Mouse (Mus musculus) ZHBTc4 (cell line): ENCODE data around the gene Tmem151a.

Source experiments
- DNase-seq: peaks from one replicate; pipeline ENCODE4 v3.0.0-alpha.2; 2011; ENCODE audit warnings: low read depth, low spot score

Gene Tmem151a

DNA sequence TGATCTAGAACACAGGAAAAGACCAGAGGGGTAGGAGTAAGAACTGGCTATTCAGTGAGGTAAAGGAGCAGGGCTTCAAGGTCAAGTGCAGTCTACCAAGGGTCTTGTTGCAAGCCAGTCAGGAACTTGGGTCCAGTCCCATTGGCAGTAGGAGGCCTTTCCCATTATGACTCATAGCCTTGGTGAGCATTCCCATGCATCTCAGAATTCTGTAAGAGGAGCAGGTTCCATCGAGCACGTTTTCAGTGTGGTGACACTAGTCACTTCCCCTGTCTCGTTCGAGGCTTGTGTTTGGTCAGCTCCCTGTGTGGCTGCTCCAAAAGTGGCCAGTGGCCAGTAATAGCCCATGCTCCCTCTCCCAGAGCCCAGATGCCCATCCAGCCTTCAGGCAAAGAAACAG is 39.8 kb downstream of the Tmem151a start:
- no peak for DNase-seq

DNA sequence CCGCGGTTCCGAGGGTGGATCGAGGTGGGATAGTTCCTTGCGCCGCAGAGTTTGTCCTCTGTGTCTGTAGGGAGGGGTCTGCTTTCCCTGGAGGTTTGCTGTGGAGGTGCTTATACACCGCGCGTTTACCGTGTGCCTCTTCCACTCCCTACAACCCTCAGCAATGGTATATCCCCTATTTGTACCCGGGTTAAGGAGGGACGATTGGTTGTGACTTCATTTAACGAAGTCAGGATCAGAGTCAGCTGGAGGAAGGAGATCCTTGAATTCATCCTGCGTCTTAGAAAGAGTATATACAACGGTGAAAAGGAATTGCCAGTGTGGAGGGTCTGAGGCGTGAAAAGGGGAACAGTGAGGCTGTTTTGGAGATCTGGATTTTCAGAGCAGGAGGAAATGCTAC is 43.7 kb downstream of the Tmem151a start:
- DNase-seq: no peak

DNA sequence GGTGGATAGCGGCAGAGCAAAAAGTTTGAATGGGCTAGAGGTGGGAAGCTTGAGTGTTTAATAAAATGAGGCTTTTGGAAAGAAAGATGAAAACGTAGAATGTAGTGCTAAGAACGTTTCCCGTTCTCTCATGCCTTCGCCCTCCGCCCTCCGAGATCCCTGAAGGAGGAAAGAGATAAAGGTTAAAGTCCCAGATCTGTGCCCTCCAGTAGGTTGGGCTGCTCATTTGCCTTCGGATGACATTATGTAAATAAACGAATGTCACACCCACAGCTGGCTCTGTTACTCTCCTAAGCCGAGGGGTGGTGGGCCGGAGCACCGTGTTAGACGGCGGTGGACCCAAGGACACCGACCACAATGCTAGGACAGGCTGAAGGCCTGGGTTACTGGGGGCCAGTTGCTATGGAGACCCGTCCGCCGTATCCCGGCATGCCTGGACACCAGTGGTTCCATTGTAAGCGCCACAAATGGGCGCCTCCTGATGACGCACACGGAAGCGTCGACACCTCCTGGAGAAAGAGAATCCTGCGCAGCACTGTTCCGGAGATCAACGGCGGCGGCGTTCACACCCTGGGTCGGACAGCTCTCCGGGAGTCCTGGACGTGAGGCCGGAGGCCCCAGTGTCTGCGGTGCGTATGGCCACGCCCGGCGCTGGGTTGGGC is 44.3 kb downstream of the Tmem151a start, which contains the start of gene Brms1:
Gene Brms1, plus strand, starts transcription at position 493 of the 662 bp plus-strand sequence.
- peak; percentile 97 for DNase-seq

DNA sequence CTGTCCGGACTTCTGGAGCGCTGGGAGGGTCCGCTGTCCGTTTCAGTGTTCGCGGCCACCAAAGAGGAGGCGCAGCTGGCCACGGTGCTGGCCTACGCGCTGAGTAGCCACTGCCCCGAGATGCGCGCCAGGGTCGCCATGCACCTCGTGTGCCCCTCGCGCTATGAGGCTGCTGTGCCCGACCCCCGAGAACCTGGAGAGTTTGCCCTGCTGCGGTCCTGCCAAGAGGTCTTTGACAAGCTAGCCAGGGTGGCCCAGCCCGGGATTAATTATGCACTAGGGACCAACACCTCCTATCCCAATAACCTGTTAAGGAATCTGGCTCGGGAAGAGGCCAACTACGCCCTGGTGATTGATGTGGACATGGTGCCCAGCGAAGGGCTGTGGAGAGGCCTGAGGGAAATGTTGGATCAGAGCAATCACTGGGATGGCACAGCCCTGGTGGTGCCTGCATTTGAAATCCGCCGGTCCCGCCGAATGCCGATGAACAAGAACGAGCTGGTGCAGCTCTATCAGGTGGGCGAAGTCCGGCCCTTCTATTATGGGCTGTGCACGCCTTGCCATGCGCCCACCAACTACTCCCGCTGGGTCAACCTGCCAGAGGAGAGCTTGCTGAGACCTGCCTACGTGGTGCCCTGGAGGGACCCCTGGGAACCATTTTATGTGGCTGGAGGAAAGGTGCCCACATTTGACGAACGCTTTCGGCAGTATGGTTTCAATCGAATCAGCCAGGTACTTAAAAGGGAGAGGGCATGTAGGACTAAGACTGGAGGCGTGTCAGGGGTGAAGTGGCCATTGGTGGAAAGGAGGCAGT is 45.8 kb downstream of the Tmem151a start:
- DNase-seq: no peak

DNA sequence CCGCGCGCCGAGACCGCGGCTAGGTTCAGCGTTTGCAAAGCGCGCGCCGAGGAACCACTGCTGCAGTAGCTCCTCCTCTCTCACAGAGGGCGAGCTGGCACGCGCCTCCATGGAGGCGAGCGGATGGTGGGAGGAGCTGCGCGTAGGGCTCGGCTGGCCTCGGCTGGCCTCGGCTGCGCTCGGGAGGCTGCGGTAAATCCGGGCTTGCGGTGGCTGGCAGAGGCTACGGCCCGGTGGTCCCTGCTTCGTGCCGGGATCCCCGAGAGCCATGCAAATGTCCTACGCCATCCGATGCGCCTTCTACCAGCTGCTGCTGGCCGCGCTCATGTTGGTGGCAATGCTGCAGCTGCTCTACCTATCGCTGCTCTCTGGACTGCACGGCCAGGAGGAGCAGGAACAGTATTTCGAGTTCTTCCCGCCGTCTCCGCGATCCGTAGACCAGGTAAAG is 46.6 kb downstream of the Tmem151a start, which contains the start of the genes B4gat1 and AC124502.3:
Gene B4gat1, plus strand, starts transcription at position 118 of the 448 bp plus-strand sequence.
Gene AC124502.3, plus strand, starts transcription at position 183 of the 448 bp plus-strand sequence.
- peak; percentile 92 for DNase-seq

DNA sequence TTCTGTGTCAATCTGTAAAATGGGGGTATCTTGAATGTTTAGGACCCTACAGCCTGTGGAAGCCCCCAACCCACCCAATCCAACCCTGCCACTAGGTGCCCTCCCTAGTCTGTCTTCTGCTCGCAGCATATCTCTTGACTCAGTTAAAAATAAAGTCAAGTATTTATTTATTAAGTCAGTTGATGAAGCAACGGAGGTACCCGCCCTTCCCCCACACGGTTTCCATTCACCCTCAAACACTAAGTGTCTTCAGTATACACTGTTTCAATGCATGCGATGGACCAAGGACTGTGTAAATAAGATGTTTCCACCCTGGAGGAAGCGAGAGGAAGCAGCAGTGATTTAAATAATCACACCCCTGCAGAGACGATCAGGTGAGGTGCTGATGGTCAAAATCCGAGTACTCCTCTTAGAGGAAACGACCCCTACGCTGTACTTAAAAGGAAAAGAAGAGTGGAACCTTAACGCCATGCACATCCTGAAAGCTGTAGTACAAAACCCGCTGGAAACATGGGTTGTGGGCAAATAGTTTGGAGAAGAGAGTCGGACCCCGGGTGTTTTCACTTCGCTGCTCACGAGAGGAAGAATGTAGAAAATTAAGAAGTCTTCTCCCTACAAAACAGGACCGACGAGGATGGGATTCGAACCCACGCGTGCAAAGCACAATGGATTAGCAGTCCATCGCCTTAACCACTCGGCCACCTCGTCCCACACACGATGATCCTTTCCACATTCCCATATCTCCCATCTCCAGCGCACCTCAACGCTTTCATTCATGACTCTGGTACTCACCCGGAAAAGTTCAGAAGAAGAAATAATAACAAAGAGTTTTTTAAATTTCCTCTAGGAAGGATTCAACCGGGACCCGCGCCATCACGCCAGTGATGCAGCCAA is 47.4 kb downstream of the Tmem151a start:
- peak; percentile 86 for DNase-seq

DNA sequence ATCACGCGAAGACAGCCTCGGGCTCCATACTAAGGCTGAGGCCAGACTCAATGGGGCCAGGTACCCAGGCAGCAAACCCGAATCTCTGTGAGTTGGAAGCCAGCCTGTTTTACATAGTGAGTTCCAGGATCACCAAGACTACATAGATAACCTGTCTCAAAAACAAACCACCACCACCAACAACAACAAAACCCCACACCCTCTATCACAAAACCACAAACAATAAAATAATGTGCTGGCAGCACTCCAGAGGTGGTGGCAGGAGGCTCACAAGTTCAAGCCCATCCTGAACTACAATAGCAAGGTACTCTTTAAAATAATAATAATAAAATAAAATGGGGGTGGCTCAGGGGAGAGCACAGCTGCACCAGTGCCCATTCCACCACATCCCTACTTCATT is 48.8 kb downstream of the Tmem151a start:
- no peak for DNase-seq

DNA sequence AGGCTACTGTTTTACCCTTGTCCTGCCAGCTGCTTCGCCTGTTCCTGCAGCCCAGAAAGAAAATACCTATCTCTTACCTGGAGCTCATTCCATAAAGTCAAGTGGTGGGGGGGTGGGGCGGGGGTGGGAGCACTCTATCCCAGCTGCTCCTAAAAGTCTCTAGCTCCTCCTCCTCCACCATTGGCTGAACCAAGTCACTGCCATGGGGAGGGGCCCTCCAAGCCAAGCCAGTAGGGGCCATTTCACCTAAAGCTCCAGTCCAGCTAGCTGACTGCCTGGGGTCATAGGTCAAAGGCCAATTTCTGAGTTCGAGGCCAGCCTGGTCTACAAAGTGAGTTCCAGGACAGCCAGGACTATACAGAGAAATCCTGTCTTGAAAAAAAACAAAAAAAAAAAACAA is 52.6 kb downstream of the Tmem151a start:
- DNase-seq: no peak

DNA sequence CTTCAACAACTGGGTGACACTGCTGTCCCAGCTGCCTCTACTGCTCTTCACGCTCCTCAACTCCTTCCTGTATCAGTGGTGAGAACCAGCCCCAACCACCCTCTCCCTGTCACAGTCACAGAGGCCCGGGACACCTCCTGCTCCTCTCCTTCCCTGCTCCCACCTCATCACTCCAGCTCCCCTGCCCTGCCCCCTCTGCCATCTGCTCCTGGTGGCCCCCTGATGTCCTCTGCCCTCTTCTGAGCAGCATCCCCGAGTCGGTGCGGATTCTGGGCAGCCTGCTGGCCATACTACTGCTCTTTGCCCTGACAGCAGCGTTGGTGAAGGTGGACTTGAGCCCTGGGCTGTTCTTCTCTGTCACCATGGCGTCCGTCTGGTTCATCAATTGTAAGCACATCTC is 59.2 kb downstream of the Tmem151a start:
- no peak for DNase-seq

DNA sequence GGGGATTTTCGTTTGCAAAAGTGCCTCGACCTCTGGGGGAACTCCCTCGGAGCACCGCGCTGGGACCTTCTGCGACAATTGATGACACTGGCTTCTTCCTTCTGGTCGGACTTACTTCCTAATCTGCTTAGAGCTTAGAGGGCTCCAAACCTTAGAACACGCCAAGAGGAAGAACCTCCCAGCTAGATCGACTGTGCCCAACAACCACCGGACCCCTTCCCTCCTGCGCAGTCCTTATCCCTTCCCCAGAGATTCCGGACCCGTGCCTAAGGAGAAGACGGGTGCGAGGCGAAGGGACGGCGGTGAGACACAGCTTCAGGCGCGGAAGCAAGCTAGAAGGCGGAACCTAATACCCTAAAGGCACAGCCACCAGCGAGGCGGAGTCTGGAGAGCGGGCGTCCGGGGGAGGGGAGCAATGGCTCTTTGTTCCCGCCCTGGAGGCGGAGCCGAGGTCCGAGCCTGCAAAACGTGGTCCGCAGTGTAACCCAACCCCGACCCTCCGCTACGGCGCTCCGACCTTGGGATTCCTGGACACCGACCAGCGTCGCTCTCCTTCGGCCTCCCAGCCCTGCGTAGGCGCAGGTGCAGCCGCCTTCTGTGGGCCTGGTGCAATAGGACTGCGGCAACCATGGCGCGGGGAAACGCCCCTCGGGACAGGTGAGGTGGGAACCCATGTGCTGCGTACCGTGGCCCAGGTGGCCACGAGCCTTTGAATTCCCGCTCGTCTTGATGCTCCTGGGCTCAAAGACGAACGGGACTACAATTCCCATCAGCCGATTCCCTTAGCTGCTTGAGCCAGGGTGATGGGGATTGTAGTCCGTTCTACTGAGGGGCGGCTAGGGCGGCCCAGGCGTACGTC is 61.5 kb downstream of the Tmem151a start, which contains the start of gene Slc29a2:
Gene Slc29a2, plus strand, starts transcription at position 240 of the 859 bp plus-strand sequence.
- DNase-seq: peak; percentile 99

DNA sequence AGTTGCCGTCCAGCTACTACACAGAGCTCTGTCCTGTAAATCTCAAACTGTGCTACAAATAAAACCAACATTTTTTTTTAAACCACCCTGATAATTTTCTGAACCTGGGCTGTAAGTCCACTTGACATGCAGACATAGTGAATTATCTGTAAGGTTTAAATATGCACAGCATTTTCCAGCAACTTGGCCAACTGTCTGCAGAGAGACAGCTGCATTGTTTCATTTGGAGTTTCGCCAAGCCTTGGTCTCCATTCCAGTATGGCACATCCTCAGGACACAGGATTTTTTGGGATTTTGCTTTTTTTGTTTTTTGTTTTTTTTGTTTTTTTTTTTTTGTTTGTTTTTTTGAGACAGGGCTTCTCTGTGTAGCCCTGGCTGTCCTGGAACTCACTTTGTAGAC is 63.9 kb downstream of the Tmem151a start:
- DNase-seq: no peak
